ENCODE assay signal across 24 mouse cellular contexts in genomic region chr5:121157017-121157416, GRCm38 (mm10). TPM values are rescaled to one million over a fixed set of nuclear protein-coding genes. Genes with fewer than 3 reads are reported as not detected.
DNase-seq lines count a peak whose midpoint lies in the region; ATAC-seq and TF ChIP-seq lines count a peak whose summit lies in the region.
"Had no signal": no experiment of that assay in that cellular context is flagged by ENCODE, and none has a peak within 500 bp of the region (broad histone marks: within the 10 kb centered on the region; RNA-seq: fewer than 3 reads in every experiment).

No protein-coding gene starts in this region.

- no peak overlapping the region for H3K4me3 ChIP-seq in heart, embryonic 14.5 days (ENCODE audit: control insufficient read depth in 1 of 2, insufficient read depth in 1 of 2, low read depth in 1 of 2, low read length in 2 of 2)
- H3K4me3 ChIP-seq in midbrain, postnatal 0 days (ENCODE audit: low read depth, low read length), result no peak overlapping the region
- no peak overlapping the region for H3K4me3 ChIP-seq in midbrain, embryonic 11.5 days (ENCODE audit: low read depth, low read length)
- H3K4me3 ChIP-seq: forebrain, embryonic 15.5 days; heart, adult 2 months; heart, embryonic 15.5 days; hindbrain, embryonic 10.5 days; kidney, embryonic 15.5 days; limb, embryonic 13.5 days; liver, embryonic 13.5 days; midbrain, embryonic 10.5 days; neural tube, embryonic 15.5 days had no signal

- peaks cover 92% of the 10 kb centered on the region for H3K36me3 ChIP-seq in heart, embryonic 14.5 days (ENCODE audit: control insufficient read depth, insufficient read depth, low read length)
- peaks cover 30% of the 10 kb centered on the region for H3K36me3 ChIP-seq in midbrain, postnatal 0 days (ENCODE audit: insufficient read depth, low read length)
- peaks cover 8% of the 10 kb centered on the region for H3K36me3 ChIP-seq in midbrain, embryonic 11.5 days (ENCODE audit: control insufficient read depth, insufficient read depth, low read length)

- ATAC-seq in heart, embryonic 14.5 days (ENCODE audit: insufficient number of reproducible peaks, insufficient read depth, low FRiP score, low read depth), result no peak
- ATAC-seq in midbrain, postnatal 0 days (ENCODE audit: low FRiP score), result no peak
- no peak for ATAC-seq in midbrain, embryonic 11.5 days (ENCODE audit: low FRiP score)
- ATAC-seq: CD4-positive, CD25-positive, alpha-beta regulatory T cell, adult 4 months; forebrain, embryonic 15.5 days had no signal

- no peak overlapping the region for H3K4me2 ChIP-seq in heart, embryonic 14.5 days (ENCODE audit: low read length)
- no peak overlapping the region for H3K4me2 ChIP-seq in midbrain, postnatal 0 days (ENCODE audit: low read depth, low read length, poor library complexity, severe bottlenecking)
- H3K4me2 ChIP-seq in midbrain, embryonic 11.5 days, result no peak overlapping the region
- H3K4me2 ChIP-seq: forebrain, embryonic 15.5 days; heart, embryonic 15.5 days; kidney, embryonic 15.5 days; limb, embryonic 13.5 days; liver, embryonic 13.5 days; neural tube, embryonic 15.5 days had no signal

- no peaks in the 10 kb centered on the region for H3K27me3 ChIP-seq in heart, embryonic 14.5 days (ENCODE audit: control insufficient read depth, insufficient read depth, low read length)
- H3K27me3 ChIP-seq in midbrain, postnatal 0 days (ENCODE audit: insufficient read depth, low read length), result no peaks in the 10 kb centered on the region
- no peaks in the 10 kb centered on the region for H3K27me3 ChIP-seq in midbrain, embryonic 11.5 days (ENCODE audit: control insufficient read depth, insufficient read depth, low read length)
- H3K27me3 ChIP-seq: forebrain, embryonic 15.5 days; heart, embryonic 15.5 days; kidney, embryonic 15.5 days; limb, embryonic 13.5 days; liver, embryonic 13.5 days; neural tube, embryonic 15.5 days had no signal

- peaks cover 17 to 30% of the 10 kb centered on the region in 2 experiments for H3K4me1 ChIP-seq in heart, embryonic 14.5 days (ENCODE audit: control insufficient read depth in 2 of 2, insufficient read depth in 2 of 2, low read length in 2 of 2)
- H3K4me1 ChIP-seq in midbrain, postnatal 0 days (ENCODE audit: insufficient read depth, low read length), result no peaks in the 10 kb centered on the region
- no peaks in the 10 kb centered on the region for H3K4me1 ChIP-seq in midbrain, embryonic 11.5 days (ENCODE audit: control insufficient read depth, insufficient read depth, low read length)
- H3K4me1 ChIP-seq: forebrain, embryonic 15.5 days; kidney, embryonic 15.5 days; limb, embryonic 13.5 days; liver, embryonic 13.5 days; midbrain, embryonic 10.5 days; neural tube, embryonic 15.5 days had no signal

- H3K9ac ChIP-seq in heart, embryonic 14.5 days (ENCODE audit: low read length), result no peak overlapping the region
- H3K9ac ChIP-seq in midbrain, postnatal 0 days (replicated peaks; ENCODE audit: low read length, poor library complexity, severe bottlenecking), result no peak overlapping the region
- H3K9ac ChIP-seq in midbrain, embryonic 11.5 days (ENCODE audit: low read length), result no peak overlapping the region
- H3K9ac ChIP-seq: forebrain, embryonic 15.5 days; heart, embryonic 15.5 days; kidney, embryonic 15.5 days; limb, embryonic 13.5 days; liver, embryonic 13.5 days; neural tube, embryonic 15.5 days had no signal

- no peak for TF ChIP-seq CTCF in midbrain, postnatal 0 days (IDR thresholded peaks at IDR 0.05)

- DNase-seq in adrenal gland, adult (ENCODE audit: inconsistent age in 2 of 2, low spot score in 1 of 2), result peak; percentile 32 to 60
- DNase-seq in adrenal gland, postnatal 14 days, result no peak
- no peak for DNase-seq in heart, postnatal 36 days
- DNase-seq in midbrain, postnatal 0 days (ENCODE audit: low spot score), result no peak
- no peak for DNase-seq in midbrain, embryonic 11.5 days (ENCODE audit: low spot score, missing footprints)
- DNase-seq in fibroblast of lung, adult 2 months (ENCODE audit: low read depth), result peak; percentile 16
- no peak for DNase-seq in right cerebral cortex, postnatal 36 days (ENCODE audit: low spot score in 2 of 2)
- DNase-seq: gastrocnemius, postnatal 14 days; heart, adult 2 months; kidney, adult 11 months; kidney, postnatal 4 days; liver, embryonic 13.5 days; lung, adult 2 months; spleen, adult 18-20 months had no signal

- intact Hi-C loops in heart, postnatal 36 days (cut with DNase I), result no loop called here

- H3K9me3 ChIP-seq in heart, embryonic 14.5 days (ENCODE audit: control insufficient read depth, low read length), result no peaks in the 10 kb centered on the region
- no peaks in the 10 kb centered on the region for H3K9me3 ChIP-seq in midbrain, postnatal 0 days (ENCODE audit: low read length)
- H3K9me3 ChIP-seq in midbrain, embryonic 11.5 days (ENCODE audit: control insufficient read depth, low read length), result no peaks in the 10 kb centered on the region
- H3K9me3 ChIP-seq: forebrain, embryonic 15.5 days; heart, embryonic 15.5 days; hindbrain, embryonic 10.5 days; kidney, embryonic 15.5 days; limb, embryonic 13.5 days; liver, embryonic 13.5 days; midbrain, embryonic 10.5 days; neural tube, embryonic 15.5 days had no signal

- 18% methylated on average over 2 of the region's 2 CpGs for WGBS in heart, embryonic 14.5 days
- 68% methylated on average over 2 of the region's 2 CpGs for WGBS in midbrain, postnatal 0 days
- 93% methylated on average over 2 of the region's 2 CpGs for WGBS in midbrain, embryonic 11.5 days

- H3K27ac ChIP-seq in heart, embryonic 14.5 days (replicated peaks in 1 of 2; ENCODE audit: control insufficient read depth in 1 of 2, insufficient read depth in 1 of 2, low read depth in 2 of 2, low read length in 2 of 2), result peak overlapping the region; percentile 12 to 28; a peak in 1 of 4 replicates
- H3K27ac ChIP-seq in midbrain, postnatal 0 days (ENCODE audit: low read depth, low read length), result peak overlapping the region; percentile 32; the same call in 1 of the 2 replicates
- no peak overlapping the region for H3K27ac ChIP-seq in midbrain, embryonic 11.5 days (ENCODE audit: low read depth, low read length)
- H3K27ac ChIP-seq: forebrain, embryonic 15.5 days; heart, adult 2 months; hindbrain, embryonic 10.5 days; kidney, embryonic 15.5 days; limb, embryonic 13.5 days; liver, embryonic 13.5 days; macrophage; midbrain, embryonic 10.5 days; neural tube, embryonic 15.5 days had no signal

RNA-seq across cellular contexts. Expression of gene Ptpn11, which starts 34.2 kb away (rescaled TPM):
- 98.9 and 120 TPM in 2 replicates for total RNA-seq in adrenal gland, postnatal 14 days (2021)
- 22.5 and 25.6 TPM in 2 replicates for polyA plus RNA-seq in heart, embryonic 14.5 days (2014; fragmentation: Nextera tagmentation; extraction: Ambion mirVana)
- total RNA-seq in heart, postnatal 36 days (2021), result 100 to 1,000 TPM; 166 to 210 TPM
- total RNA-seq in midbrain, postnatal 0 days (2014; rRNA removed), result 53.9 and 54.4 TPM in 2 replicates
- 23.1 and 24.8 TPM in 2 replicates for polyA plus RNA-seq in midbrain, postnatal 0 days (2015; fragmentation: Nextera tagmentation; extraction: Ambion mirVana)
- polyA plus RNA-seq in midbrain, embryonic 11.5 days (2014; fragmentation: Nextera tagmentation; extraction: Ambion mirVana), result 24.5 and 25.2 TPM in 2 replicates

RNA-seq across cellular contexts. Expression of gene Rpl6, which starts 47.3 kb away (rescaled TPM):
- 995 and 1,088 TPM in 2 replicates for total RNA-seq in adrenal gland, postnatal 14 days (2021)
- 386 and 413 TPM in 2 replicates for polyA plus RNA-seq in heart, embryonic 14.5 days (2014; fragmentation: Nextera tagmentation; extraction: Ambion mirVana)
- total RNA-seq in heart, postnatal 36 days (2021), result 100 to 1,000 TPM; 519 to 543 TPM
- total RNA-seq in midbrain, postnatal 0 days (2014; rRNA removed), result 463 and 476 TPM in 2 replicates
- 360 and 362 TPM in 2 replicates for polyA plus RNA-seq in midbrain, postnatal 0 days (2015; fragmentation: Nextera tagmentation; extraction: Ambion mirVana)
- 664 and 673 TPM in 2 replicates for polyA plus RNA-seq in midbrain, embryonic 11.5 days (2014; fragmentation: Nextera tagmentation; extraction: Ambion mirVana)

Comparison
In these comparisons a context has a peak if more than half of its experiments do, and no peak if none do; other contexts are left out.
1. DNase-seq: peak in adrenal gland, adult (2 of 2) and fibroblast of lung, adult 2 months (single experiment); none in adrenal gland, postnatal 14 days (single experiment), heart, postnatal 36 days (0 of 2), midbrain, postnatal 0 days (single experiment), midbrain, embryonic 11.5 days (single experiment) and right cerebral cortex, postnatal 36 days (0 of 2).